Mouse (Mus musculus) thymus, adult 2 months (tissue): Measurements from ENCODE around the gene Rerg. TPM values are rescaled to one million over a fixed set of nuclear protein-coding genes. Genes with fewer than 3 reads are reported as not detected.
A peak's percentile ranks its signal among the peaks of the same experiment; 100 is the strongest.

Source experiments
- DNase-seq: peaks from one replicate; pipeline ENCODE4 v3.0.0; 2021
- H3K27ac ChIP-seq: fragments of 200-500 bp; 2 replicates; pipeline ENCODE4 v1.5.1; 2012; ENCODE audit warnings: low read length, control low read depth; ENCODE audit not compliant: control insufficient read depth, insufficient read depth
- H3K27me3 ChIP-seq: fragments of 200-500 bp; 2 replicates; pipeline ENCODE4 v1.6.1; 2012; ENCODE audit warnings: mild to moderate bottlenecking, low read length, moderate library complexity, mixed read lengths; ENCODE audit not compliant: control insufficient read depth, insufficient read depth
- H3K36me3 ChIP-seq: fragments of 200-500 bp; 2 replicates; pipeline ENCODE4 v1.6.1; 2012; ENCODE audit warnings: mild to moderate bottlenecking, low read length, moderate library complexity; ENCODE audit not compliant: control insufficient read depth, insufficient read depth
- H3K4me1 ChIP-seq: fragments of 200-500 bp; replicated peaks from 2 replicates; pipeline ENCODE4 v1.6.1; 2012; ENCODE audit warnings: low read length; ENCODE audit not compliant: control insufficient read depth, insufficient read depth
- H3K4me3 ChIP-seq: fragments of 200-500 bp; 2 replicates; pipeline ENCODE4 v1.5.1; 2012; ENCODE audit warnings: mild to moderate bottlenecking, low read length, control low read depth, moderate library complexity; ENCODE audit not compliant: control insufficient read depth, insufficient read depth
- CTCF ChIP-seq: fragments of 200-500 bp; IDR thresholded peaks from 2 replicates; pipeline ENCODE4 v1.5.1; 2012; ENCODE audit warnings: mild to moderate bottlenecking, control low read depth, low read length, moderate library complexity, borderline replicate concordance; ENCODE audit not compliant: control insufficient read depth, poor library complexity, insufficient read depth; ENCODE audit errors: extremely low read depth
- POLR2A ChIP-seq: fragments of 200-500 bp; IDR thresholded peaks from 2 replicates; pipeline ENCODE4 v1.6.1; 2012; ENCODE audit warnings: mild to moderate bottlenecking, low read length, control low read depth, moderate library complexity; ENCODE audit not compliant: control insufficient read depth, poor library complexity, insufficient read depth; ENCODE audit errors: extremely low read depth
- WGBS: fragments of 180-500 bp; shearing (Covaris S2); methylation state at CpG from one replicate; pipeline ENCODE4 v1.1.7; 2018; 5-methylcytosine and 5-hydroxymethylcytosine counted together
- polyA plus RNA-seq: library from polyadenylated mRNA; depleted of rRNA; stranded (reverse); fragments of >200 nt; gene quantifications from 2 replicates; pipeline ENCODE4 v1.2.3, GENCODE M21; 2012

The Rerg gene
- polyA plus RNA-seq, 1 experiment, result 0.49 TPM

- Histone ChIP-seq H3K4me1 (no peaks in the 10 kb centered on the region), H3K4me3 (no peak overlapping the region), H3K27me3 (no peaks in the 10 kb centered on the region), H3K27ac (no peak overlapping the region), H3K36me3 (no peaks in the 10 kb centered on the region)
- DNase-seq, result no peak
- no peak for TF ChIP-seq POLR2A
- TF ChIP-seq CTCF, result no peak
- 50% methylated on average over 11 of the region's 11 CpGs for WGBS
Measured at GRCm38 (mm10) chr6:137205662-137206400, 35.5 kb upstream of the Rerg start.

- H3K27ac ChIP-seq, result no peak overlapping the region
- DNase-seq, result no peak
- no peak for TF ChIP-seq POLR2A
- no peak for TF ChIP-seq CTCF
- H3K36me3 ChIP-seq, result no peaks in the 10 kb centered on the region
- H3K4me1 ChIP-seq, result no peaks in the 10 kb centered on the region
- no peak overlapping the region for H3K4me3 ChIP-seq
- no peaks in the 10 kb centered on the region for H3K27me3 ChIP-seq
- 95% methylated on average over 4 of the region's 4 CpGs for WGBS
Measured at GRCm38 (mm10) chr6:137202661-137203060, 32.4 kb upstream of the Rerg start.

DNA sequence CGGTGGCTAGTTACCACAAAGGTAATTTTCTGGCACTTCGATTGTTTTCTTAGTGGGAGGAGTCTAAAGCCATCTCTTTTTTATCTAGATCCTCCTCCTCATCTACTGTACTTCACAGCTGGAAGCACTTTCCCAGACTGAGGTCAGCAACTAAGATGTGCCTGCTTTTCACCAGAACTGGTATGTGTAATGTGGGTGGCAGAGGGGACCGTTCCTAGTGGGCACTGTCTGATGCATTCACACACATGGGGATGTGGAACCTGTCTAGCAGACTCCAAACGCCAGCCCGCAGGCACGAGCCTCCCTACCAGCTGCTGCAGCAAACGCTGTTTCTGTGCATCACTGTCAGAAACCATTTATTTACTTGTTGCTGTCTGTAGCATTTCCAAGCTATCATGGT, 31.3 kb upstream of the Rerg start:
- Histone ChIP-seq H3K27me3 (no peaks in the 10 kb centered on the region), H3K4me1 (no peaks in the 10 kb centered on the region), H3K27ac (no peak overlapping the region), H3K4me3 (no peak overlapping the region), H3K36me3 (no peaks in the 10 kb centered on the region)
- 78% methylated on average over 7 of the region's 7 CpGs for WGBS
- no peak for TF ChIP-seq CTCF
- no peak for TF ChIP-seq POLR2A
- no peak for DNase-seq

DNA sequence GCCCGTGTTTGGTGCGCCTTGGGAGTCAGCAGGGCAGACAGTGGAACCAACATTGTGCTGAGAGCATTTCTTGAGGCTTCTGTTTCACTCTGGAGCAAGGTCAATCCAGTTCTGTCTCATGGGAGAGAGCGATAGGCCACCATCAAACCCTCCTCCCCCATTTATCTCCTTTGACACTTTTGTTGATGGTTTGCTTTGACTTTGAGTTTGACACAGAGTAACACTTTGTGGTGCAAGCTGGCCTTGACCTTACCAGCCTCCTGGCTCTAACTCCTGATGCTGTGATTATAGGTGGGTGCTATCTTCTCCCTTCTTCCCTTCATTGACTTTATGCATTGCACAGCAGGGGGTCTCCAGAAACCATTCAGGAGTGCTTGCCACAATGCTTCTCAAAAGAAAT, 30.9 kb upstream of the Rerg start:
- no peak for DNase-seq
- H3K27ac ChIP-seq, result no peak overlapping the region
- TF ChIP-seq CTCF (no peak), POLR2A (no peak)
- H3K4me3 ChIP-seq, result no peak overlapping the region
- no peaks in the 10 kb centered on the region for H3K4me1 ChIP-seq
- no peaks in the 10 kb centered on the region for H3K36me3 ChIP-seq
- H3K27me3 ChIP-seq, result no peaks in the 10 kb centered on the region
- WGBS, result 90% methylated on average over 3 of the region's 3 CpGs

DNA sequence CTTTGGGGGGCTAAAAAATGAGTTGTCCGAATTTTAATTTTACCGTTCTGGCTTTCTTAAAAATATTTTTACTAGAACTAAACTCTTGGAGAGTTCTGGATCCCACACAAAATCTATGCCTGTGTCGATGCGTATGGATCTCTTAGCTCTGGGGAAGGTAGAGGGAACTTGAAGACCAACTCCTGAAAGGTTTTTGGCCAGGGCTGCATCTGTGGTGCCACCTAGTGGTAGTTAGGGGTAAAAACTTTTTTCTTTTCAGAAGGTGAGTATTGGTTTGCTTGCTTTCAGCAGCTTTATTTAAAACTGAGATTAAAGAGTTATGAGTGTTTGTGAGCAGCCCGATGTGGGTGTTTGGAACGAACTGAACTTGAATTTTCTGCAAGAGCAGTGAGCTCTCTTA, 21.8 kb upstream of the Rerg start:
- Histone ChIP-seq H3K27ac (no peak overlapping the region), H3K4me1 (peaks cover 9% of the 10 kb centered on the region; the same call in 1 of the 2 replicates), H3K36me3 (no peaks in the 10 kb centered on the region), H3K4me3 (no peak overlapping the region), H3K27me3 (no peaks in the 10 kb centered on the region)
- 11% methylated on average over 6 of the region's 6 CpGs for WGBS
- DNase-seq, result peak; percentile 19
- TF ChIP-seq CTCF (no peak), POLR2A (no peak)

DNA sequence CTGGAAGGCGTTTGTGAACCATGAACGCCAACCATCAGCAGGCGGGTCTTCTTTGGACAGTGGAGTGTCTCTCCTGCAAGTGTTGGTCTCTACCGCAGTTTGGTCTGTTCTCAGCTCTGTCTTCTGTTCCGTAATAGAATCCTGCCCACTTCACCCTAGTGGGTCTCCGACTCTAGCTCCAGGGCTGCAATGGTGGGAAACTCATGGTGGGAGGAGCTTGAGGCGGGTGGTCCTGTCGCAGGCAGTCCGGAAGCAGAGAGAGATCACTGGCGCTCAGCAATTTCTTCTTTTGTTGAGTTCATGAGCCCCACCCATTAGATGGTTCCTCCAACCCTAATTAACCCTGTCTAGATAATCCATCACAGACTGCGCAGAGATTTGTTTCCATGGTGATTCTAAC, 20.7 kb upstream of the Rerg start:
- Histone ChIP-seq H3K36me3 (no peaks in the 10 kb centered on the region), H3K27me3 (no peaks in the 10 kb centered on the region), H3K4me1 (peaks cover 9% of the 10 kb centered on the region; the same call in 1 of the 2 replicates), H3K4me3 (no peak overlapping the region), H3K27ac (no peak overlapping the region)
- WGBS, result 90% methylated on average over 11 of the region's 11 CpGs
- TF ChIP-seq CTCF (no peak), POLR2A (no peak)
- DNase-seq, result no peak

DNA sequence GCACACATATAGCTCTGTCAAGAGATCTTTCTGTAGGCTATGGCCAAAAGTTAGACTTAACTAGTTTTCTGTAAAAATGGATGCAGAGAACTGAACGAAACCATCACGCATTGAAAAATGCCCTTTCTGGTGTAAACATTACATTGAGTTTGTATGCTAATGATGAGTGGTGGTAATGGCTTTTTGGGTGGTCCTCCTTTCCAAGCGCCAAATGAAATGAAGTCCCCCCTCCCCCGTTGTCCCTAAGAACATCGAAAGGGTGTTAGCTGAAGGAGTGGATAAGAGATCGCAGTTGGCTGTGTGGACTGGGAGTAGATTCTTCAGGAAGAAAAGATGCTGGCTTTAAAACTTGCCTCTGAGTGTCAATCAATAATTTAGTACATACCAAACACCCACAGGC, 20.3 kb upstream of the Rerg start:
- 90% methylated on average over 6 of the region's 6 CpGs for WGBS
- TF ChIP-seq CTCF (no peak), POLR2A (no peak)
- Histone ChIP-seq H3K4me1 (peaks cover 9% of the 10 kb centered on the region; the same call in 1 of the 2 replicates), H3K27me3 (no peaks in the 10 kb centered on the region), H3K27ac (no peak overlapping the region), H3K4me3 (no peak overlapping the region), H3K36me3 (no peaks in the 10 kb centered on the region)
- no peak for DNase-seq
